Mouse (Mus musculus) frontal cortex, adult (tissue): ENCODE measurements at regions not wholly inside any gene's neighbourhood (a gene's known extent, or its start where the extent isn't known, plus 50 kb on each side); places are given as distances from the start of the nearest gene placed in this dataset.

Experiments
- ATAC-seq: cut with Nextera tagmentation; 2 replicates; pipeline ENCODE4 v1.9.2; 2017; ENCODE audit warnings: mild to moderate bottlenecking, moderate library complexity, mixed read lengths; ENCODE audit not compliant: low TSS enrichment

DNA sequence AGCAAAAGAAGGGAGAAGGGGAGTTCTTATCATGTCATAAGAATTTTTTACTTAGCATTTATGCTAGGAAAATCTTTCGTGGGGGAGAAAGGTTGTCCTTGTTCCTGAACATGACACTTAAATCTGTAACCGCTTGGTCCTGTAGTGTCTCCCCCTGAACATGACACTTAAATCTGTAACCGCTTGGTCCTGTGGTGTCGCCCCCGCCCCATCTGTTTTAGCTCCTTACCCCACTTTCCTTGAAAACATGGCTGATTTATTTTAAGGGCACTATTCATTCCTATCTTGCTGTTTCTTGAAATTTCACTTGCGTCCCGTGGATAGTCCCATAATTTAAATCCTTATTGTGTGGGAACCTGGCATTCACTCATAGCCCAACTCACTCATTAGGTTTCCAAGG lies 82.2 kb downstream of the Rap2a start:
- peak; percentile 86 for ATAC-seq

GRCm38 (mm10) chr14:120560987-120561386 lies 82.7 kb downstream of the Rap2a start:
- ATAC-seq: no peak

DNA sequence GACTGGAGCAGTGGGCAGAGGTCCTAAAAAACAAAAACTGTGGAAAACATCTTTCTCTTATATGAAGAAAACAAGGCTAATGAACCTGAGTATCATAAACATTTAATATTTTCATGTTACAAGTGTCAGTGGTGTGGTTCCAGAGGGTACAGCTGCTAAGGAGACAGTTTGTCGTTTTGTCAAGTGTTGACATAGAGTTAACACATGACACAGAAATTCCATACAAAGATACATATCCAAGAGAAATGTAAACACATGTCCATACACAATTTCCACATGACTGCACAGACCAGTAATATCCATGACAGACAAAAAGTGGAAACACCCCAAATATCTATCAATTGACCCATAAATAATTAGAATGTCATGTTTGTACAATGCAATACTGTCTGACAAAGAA lies 88.7 kb downstream of the Rap2a start:
- ATAC-seq: no peak

DNA sequence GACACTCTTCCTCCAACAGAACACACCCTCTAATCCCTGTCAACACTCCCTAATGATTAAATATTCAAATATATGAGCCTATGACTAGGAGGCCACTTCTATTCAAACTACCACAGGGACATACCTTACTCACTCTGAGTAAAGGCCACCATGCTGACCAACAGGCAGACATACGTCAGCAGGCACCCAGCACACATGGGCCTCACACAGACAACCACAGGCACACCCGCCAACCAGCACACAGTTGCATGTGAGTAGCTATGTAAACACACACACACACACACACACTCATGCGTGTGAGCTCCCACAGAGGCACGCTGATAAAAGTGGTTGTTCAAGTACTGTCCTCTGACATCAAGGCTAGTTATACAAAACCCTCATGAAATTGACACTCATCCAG lies 89.8 kb downstream of the Rap2a start:
- no peak for ATAC-seq

GRCm38 (mm10) chr14:120572238-120572637 lies 94.0 kb downstream of the Rap2a start:
- ATAC-seq: no peak

GRCm38 (mm10) chr14:120575202-120575601 lies 97.0 kb downstream of the Rap2a start:
- ATAC-seq: no peak

GRCm38 (mm10) chr14:120578352-120579080 lies 100.3 kb downstream of the Rap2a start:
- peak; percentile 81 for ATAC-seq

DNA sequence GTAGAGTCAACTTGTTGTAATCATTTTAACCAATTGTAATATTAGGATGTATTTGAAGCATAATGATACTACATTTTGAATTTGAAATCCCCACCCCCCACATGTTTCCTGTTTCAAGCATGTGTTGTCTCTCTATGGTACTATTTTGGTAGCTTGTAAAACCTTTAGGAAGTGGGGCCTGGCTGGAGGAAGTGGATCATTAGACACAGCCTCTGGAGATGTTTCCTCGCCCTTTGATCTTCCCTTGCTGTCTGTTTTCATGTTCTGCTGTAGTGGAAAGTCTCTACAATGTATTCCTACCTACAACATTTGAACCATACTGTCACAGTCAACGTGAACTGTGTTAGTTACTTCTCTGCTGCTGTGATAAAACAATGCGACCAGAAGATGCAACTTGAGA lies 105.6 kb downstream of the Rap2a start:
- ATAC-seq: no peak

GRCm38 (mm10) chr14:120592191-120592590 lies 113.9 kb downstream of the Rap2a start:
- ATAC-seq: no peak

DNA sequence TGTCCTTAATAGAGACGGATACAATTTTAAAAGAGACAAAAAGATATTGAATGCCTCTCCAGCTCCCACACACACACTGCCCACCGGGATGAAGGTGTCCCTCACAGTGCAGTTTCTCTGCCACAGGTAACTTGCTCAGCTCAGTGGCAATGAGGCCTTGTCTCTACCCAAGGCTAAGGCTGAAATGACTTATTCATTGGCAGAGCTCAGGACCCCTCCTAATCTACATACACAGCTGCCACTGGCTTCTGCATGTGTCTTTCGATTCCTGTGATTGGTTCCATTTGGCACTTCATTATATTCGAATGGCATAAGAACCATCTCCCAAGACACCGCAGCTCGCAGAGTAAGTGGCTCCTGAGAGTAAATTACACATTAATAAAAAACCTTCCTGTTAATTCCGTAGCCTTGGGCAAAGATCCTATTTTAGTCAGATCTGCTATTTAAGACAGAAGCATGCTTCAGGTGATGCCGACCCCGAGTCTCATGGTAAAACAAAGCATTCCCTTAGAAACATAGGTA lies 122.2 kb downstream of the Rap2a start:
- no peak for ATAC-seq

GRCm38 (mm10) chr14:120601510-120601909 lies 123.3 kb downstream of the Rap2a start:
- ATAC-seq: no peak

- no peak for ATAC-seq
These were observed 125.7 kb downstream of the Rap2a start for GRCm38 (mm10) chr14:120603849-120604492.

DNA sequence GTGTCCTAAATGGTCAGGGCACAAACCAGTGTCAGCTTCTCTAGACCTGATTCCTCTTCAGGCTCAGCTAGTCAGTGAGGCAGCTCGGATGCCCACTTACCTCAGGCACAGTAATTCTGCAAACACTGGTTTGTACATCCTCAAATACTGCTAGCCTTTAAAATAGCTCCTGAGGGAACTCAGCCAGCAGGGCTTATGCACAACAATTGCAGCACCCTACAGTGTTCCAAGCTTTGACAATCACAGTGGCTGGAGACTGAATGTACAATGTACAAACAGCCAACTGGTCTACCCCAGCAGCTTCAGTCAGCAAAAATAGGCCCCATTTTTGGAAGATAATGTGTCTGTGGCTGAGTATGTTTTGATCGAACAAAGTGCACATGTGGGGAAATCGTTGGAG lies 129.6 kb downstream of the Rap2a start:
- peak; percentile 89 for ATAC-seq

DNA sequence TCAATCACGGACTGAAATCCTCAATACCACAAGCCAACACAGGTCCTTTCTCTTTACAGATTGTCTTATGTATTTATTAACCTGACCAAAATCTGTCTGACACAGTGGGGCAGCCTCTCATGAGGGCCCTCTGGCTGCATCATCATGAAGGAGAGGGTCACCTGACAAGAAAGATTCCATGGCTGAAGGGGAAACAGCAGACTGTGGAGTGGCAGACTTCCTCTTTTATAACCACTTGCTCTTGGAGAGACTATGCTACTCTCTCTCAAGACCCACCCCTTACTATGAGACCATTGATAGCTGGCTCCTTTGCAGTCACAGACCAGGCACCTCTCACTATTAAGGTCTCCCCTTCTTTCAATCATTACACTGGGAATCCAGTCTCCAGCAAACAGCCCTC lies 133.1 kb downstream of the Rap2a start:
- ATAC-seq: no peak

DNA sequence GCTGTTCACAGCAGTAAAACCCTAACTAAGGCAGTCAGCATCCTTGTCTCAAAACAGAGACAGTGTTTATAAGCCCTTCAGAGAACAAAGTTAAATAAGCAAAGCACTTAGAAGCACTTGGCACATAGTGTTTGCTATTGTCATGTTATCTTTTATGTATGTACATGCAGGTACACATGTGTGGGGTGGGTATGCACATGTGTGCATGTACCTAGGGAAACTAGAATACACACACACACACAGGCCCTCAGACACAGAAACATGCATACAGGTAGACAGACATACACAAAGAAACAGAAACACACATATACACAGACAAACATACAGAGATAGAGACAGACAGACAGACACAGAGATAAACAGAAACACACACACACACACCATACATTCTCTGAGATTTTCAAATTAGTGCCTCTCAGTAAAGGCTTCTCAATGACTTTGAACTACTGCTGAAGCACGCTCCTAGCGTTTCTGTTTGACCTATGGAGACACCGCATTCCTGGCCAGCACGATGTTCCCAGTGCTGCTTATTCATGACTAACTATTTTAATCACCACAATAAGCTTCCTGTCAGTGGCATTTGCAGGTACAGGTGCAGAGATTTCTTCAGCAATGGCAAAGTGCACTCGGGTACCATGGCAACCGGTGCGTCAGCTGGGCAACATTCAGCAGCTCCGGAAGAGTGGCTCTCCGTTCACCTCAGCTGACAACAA lies 148.1 kb downstream of the Rap2a start:
- ATAC-seq: no peak

DNA sequence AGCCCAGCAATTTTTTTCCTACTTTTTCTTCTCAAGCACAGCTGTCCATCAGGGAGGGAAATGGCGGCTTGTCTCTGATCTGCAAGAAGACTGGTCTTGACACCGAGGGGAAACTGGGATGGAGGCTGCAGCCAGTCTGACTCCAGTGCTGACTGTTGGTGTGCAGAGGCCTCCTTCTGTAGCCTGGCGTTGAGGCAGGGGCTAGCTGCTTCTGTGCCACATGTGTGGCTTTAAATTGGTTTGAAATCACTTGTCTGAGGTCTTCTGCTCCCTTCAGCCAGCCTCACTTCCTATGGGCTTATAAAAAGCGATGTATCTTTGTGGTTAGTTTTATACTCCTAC lies 148.7 kb downstream of the Rap2a start:
- no peak for ATAC-seq

GRCm38 (mm10) chr14:120632771-120633170 lies 154.5 kb downstream of the Rap2a start:
- ATAC-seq: peak; percentile 76

DNA sequence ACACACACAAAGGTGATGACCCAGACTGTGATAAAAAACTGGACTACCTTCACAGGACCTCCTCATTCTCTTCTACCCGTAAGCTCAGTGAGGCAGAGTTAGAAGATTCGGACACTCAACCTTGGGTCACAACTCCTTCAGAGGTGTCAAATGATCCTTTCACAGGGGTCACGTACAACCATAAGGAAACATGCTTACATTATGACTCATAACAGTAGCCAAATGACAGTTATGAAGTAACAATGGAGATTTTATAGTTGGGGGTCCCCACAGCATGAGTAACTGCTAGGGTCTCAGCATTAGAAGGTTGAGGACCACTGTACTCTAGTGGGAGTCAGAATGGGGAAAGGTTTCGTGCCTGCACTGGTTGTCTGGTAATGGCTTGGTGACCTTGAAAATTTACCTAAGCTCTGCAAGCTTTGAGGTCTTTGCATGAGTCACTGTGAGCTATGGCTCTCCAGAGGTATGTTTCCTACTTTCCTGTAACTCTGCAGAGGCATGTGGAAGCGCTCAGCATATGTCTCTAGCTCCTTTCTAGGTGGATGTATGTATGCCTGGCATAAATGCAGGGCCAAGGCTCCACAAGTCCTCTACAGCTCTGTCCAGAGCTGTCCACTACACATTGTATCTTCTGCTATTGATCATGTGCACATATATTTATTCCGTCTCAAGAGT lies 158.6 kb downstream of the Rap2a start:
- peak; percentile 36; the same call in 1 of the 2 replicates for ATAC-seq

DNA sequence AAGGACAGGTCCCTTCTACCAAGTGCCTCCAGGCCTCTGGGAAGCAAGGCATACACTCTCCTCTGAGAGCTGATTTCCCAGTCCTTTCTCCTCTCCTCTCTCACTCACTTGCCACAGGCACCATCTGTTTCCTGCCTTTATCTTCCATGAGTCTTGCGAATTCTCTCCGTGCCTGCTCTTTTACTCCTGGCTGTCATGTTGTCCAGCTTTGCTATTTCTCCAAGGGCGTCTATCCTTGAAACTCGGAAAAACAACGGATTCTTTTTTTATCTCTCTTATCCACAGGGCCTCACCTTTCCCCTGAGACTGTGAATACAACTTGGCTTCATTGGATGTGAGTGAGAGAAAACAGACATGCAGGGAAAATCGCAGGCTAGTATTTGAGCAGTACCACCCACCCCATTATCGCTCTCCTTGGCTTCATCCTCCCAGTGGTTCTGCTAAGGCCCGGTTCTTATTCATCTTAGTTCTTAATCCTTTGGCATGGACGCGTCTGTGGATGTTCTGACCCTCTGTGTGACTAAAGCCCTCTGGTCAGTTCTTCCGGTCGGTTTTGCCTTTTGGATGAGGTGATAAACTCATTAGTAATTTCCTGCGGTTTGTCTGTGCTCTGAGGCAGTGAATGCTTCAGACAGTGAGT lies 159.4 kb downstream of the Rap2a start:
- ATAC-seq: peak; percentile 86

- no peak for ATAC-seq
These were observed 164.3 kb downstream of the Rap2a start for GRCm38 (mm10) chr14:120642591-120642990.

DNA sequence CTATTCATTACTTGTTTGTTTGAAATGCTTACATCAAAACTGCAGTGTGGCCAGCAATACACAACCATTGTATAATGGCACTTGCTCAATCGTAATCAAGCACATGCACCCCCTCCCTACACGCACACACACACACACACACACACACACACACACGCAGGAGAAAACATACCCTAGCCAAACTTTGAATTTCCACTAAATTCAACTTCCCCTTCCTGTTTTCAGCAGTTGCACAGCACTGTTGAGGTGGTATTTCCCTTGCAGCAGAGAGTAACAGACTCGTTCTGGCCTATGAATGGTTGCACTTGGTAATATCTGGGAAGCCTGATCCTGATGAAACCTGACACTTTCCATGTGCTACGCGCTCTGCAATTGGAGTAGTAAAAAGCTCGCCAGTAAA lies 173.8 kb downstream of the Rap2a start:
- no peak for ATAC-seq

DNA sequence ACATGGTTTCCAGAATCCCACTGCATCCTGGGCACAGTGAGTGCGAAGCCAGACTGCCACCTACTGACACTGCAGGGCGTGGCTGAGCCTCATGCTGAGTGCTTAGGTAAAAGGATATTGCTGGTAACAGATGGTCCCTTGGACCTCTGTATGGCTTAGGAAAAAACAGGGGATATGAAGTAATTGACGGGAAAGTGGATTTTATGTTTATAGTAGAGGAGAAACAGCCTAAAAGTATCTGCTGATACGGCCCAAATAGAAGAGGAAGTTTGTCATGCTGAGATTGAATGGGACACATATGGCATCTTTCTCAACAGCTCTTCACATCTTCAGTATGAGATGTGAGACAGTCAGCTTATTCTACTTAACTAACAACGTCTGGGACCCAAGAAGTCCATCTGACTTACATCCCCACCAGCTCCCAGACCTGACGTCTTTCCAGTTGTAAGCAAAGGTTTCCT lies 182.1 kb downstream of the Rap2a start:
- peak; percentile 88 for ATAC-seq
